Mouse (Mus musculus): Measurements from ENCODE around the gene Sec14l4.
"Not testable (repeated sequence)": the region's sequence is repeated elsewhere in the genome, so short reads cannot be mapped to it uniquely, and the experiment has no call there.

Sec14l4 gene

GRCm38 (mm10) chr11:4031126-4031941, at the start of gene Sec14l4:
Sec14l4 (plus strand) TSS chr11:4031462.
- no peak for DNase-seq (ENCODE audit: low spot score)

GRCm38 (mm10) chr11:3981536-3981935, 49.7 kb upstream of the Sec14l4 start:
- DNase-seq (ENCODE audit: low spot score), result no peak

DNA sequence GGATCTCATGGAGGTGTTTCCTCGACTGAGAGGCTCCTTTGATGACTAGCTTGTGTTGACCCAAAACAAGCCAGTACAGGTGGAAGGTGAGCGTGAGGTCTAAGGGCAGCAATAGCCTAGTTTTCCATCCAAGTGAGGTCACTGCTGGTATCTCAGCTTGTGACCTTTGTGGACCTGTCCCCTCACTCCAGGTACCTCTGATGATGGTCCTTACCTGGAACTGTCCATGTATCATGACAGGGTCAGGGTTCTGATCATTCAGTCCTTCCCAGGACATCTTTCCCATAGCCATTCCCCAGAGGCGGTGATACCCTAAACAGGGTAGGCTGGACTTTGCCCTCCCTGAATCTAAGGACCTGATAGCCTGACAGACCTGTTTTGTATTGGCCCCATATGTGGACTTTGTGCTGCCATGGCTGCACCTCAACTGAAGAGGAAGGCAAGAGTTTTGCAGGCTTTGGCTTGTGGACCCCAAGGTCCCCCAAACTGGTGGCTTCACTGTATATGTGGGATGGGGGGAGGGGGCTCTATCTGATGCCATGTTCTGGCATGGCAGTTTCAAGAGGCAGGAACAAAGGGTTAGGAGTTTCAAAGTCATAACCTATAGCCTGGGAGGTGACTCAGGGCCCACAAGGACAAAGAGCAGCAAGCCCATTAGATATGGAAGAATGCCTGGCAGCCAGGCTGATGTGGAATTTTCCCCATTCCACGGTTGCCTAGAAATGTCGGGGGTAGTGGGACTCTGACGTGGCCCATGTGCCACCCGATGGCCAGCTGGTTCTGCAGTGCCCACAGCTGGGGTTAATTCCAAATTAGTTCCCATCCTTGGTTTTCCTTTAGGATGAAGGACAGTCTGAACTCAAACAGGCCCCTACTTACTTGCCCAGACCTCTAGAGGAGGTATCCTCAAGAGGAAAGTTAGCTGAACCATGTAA, 48.7 kb upstream of the Sec14l4 start:
- DNase-seq (ENCODE audit: low spot score), result no peak

DNA sequence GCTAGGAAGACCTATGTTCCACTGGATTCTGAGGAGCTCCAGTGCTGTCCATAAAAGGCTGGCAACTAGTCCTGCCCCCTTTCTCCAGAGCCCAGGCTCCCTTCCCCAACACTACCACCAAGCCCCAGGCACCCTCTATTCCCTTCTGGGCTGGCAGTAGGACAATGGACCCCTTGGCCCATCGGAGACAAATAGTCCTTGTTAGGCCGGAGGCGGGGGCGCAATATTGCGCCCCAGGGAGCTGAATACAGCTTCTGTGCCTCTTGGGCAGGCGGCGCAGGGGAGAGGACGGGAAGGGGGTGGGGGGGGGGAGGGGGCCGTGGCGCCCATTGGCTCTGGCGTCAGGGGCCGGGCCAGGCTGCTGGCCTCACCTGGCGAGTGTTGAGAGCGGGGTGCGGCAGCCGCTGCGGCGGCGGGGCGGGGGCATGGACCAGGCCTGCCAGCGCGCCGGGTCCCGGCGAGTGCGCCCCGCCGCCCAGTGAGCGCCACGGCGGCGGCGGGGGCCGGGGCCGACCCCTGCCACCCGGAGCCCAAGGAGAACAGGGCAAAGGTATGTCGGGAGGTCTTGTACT, 47.9 kb upstream of the Sec14l4 start, which contains the start of gene Gal3st1:
TSS of gene Gal3st1 (plus strand) at position 346 of the 572 bp plus-strand sequence.
- DNase-seq (ENCODE audit: low spot score), result no peak

GRCm38 (mm10) chr11:3983863-3984745, 47.2 kb upstream of the Sec14l4 start:
- DNase-seq (ENCODE audit: low spot score), result no peak

DNA sequence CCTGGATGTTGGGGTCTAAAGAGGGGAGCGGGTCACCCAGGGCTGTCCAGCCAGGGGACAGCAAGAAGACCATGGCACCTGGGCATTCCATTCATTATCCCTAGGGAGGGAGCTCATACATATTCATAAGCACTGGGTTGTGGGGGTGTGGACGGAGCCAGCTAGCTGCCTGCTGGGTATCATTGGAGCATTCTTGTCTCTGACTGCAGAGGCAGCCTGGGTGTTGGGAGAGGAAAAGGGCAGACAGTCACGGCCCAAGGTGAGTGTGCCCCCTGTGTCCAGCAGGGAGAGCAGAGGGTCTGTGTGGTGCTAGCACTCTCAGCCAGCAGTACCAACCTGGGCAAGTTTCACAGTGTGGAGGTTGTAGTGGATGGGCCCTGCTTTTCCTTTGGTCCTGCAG, 41.5 kb upstream of the Sec14l4 start:
- no peak for DNase-seq (ENCODE audit: low spot score)

GRCm38 (mm10) chr11:3993132-3993531, 38.1 kb upstream of the Sec14l4 start:
- no peak for DNase-seq (ENCODE audit: low spot score)

DNA sequence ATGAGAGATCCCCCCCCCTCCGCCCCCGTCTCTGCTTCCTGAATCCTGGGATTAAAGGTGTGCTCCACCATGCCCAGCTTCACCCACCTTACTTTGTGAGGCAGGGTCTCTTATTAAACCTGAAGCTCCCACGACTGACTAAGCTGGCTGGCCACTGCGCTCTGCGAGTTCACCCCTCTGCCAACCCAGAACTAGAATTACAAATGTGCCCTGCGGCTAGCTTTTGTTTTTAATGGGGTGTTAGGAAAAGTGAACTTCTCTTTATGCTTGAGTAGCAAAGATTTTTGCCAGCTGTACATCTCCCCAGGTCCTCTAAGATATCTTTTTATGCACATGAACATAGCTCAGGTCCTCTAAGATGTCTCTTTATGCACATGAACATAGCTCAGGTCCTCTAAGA, 37.3 kb upstream of the Sec14l4 start:
- no peak for DNase-seq (ENCODE audit: low spot score)

GRCm38 (mm10) chr11:3995511-3995910, 35.8 kb upstream of the Sec14l4 start:
- no peak for DNase-seq (ENCODE audit: low spot score)

GRCm38 (mm10) chr11:3996840-3997239, 34.4 kb upstream of the Sec14l4 start:
- no peak for DNase-seq (ENCODE audit: low spot score)

DNA sequence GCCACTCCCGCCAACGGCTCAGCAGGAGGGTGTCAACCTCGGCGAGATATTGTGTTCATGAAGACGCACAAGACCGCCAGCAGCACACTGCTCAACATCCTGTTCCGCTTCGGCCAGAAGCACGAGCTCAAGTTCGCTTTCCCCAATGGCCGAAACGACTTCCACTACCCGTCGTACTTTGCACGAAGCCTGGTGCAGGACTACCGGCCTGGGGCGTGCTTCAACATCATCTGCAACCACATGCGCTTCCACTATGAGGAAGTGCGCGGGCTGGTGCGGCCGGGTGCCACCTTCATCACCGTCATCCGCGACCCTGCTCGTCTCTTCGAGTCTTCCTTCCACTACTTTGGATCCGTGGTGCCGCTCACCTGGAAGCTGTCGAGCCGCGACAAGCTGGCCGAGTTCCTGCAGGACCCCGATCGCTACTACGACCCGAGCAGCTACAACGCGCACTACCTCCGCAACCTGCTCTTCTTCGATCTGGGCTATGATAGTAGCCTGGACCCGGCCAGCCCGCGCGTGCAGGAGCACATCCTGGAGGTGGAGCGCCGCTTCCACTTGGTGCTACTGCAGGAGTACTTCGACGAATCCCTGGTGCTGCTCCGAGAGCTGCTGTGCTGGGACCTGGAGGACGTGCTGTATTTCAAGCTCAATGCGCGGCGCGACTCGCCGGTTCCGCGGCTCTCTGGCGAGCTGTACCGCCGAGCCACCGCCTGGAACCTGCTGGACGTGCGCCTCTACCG, 33.1 kb upstream of the Sec14l4 start:
- DNase-seq (ENCODE audit: low spot score), result no peak

- no peak for DNase-seq (ENCODE audit: low spot score)
Measured at GRCm38 (mm10) chr11:3999547-3999946, 31.7 kb upstream of the Sec14l4 start.

GRCm38 (mm10) chr11:4001603-4002002, 29.7 kb upstream of the Sec14l4 start:
- peak; percentile 43 for DNase-seq (ENCODE audit: low spot score)

DNA sequence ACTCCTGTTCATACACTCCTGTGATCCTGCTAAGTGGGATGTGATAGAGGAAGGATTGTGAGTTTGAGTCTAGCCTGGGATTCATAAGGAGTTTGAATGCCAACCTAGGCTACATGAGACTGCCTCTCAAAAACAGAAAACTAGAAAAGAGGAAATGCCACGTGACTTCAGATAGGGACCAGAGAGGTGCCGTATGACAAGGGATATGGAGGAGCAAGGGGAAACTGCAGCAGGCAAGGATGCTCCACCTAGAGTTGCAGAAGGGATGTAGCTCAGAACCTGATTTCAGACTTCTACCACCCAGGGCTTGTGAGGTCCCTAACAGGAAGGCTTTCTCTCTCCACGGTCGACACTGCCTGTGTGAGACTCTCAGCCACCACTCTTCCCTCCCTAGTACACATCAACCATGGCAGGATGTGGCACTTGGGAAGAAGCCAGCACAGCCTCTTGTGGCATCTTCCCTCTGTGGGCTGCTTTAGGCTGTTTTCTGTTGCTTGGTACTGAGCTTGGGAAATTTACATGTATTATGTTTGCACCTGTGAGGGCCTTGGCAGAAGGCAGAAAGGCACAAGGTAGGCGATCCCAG, 25.9 kb upstream of the Sec14l4 start:
- DNase-seq (ENCODE audit: low spot score), result no peak

DNA sequence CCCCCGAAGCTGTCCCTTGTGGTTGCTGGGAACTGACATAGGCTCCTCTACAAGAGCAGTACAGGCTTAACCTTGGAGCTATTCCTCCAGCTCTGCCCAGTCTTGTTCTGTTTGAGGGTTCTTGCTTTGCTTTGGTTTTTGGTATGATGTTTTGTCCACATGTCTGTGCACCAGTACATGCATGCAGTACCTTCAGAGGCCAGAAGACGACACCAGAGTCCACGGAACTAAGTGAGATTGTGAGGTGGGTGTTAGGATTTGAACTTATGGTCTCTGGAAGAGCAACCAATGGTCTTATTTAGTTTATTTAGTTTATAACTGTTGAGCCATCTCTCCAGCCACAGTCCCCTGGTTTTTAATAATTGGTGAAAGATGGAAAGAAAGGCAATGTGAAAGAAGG, 24.8 kb upstream of the Sec14l4 start:
- no peak for DNase-seq (ENCODE audit: low spot score)

GRCm38 (mm10) chr11:4012616-4013015, 18.6 kb upstream of the Sec14l4 start:
- DNase-seq (ENCODE audit: low spot score), result no peak

DNA sequence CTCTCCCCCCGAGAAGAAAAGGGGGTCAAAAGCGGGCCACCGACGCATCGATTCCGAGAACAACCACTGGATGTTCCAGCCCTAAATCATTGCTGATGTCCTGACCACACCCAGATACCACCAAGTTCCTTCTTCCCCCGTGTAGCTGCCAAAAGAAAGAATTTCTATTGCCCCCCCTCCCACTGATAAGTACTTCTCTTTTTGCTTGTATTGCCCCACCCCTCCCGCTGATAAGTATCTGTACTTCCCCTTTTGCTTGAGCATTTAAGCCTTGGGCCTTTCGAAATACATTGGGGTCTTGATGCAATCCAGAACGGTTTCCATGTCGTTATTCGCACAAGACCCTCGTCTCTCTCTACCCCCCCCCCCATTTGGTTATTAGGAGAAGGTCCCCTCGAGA, 15.5 kb upstream of the Sec14l4 start:
- DNase-seq (ENCODE audit: low spot score), result not testable (repeated sequence)

DNA sequence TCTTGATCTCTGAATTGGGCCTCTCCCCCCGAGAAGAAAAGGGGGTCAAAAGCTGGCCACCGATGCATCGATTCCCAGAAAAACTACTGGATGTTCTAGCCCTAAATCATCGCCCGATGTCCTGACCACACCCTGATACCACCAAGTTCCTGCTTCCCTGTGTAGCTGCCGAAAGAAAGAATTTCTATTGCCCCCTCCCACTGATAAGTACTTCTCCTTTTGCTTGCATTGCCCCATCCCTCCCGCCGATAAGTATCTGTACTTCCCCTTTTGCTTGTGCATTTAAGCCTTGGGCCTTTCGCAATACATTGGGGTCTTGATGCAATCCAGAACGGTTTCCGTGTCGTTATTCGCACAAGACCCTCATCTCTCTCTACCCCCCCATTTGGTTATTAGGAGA, 9.2 kb upstream of the Sec14l4 start:
- DNase-seq (ENCODE audit: low spot score), result not testable (repeated sequence)

- no peak for DNase-seq (ENCODE audit: low spot score)
Measured at GRCm38 (mm10) chr11:4023321-4023720, 7.9 kb upstream of the Sec14l4 start.

DNA sequence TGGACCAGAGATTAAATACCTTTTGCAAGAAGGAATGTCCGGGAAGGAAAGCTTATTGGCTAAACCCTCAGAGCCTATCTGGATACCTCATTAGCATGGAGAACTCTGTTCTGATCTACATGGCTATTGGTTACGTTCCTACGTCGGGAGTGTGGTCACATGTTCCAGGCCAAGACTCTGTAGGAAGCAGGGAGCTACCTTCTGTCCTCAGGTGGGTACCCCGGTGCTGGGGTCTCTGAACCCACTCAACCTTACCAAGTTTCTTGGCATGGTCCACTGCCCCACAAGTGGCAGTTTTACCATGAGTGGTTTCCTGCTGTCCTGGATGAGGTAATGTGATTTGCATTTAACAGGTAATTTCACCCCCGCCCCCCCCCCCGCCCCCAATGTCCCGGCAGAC, 4.2 kb upstream of the Sec14l4 start:
- no peak for DNase-seq (ENCODE audit: low spot score)

All from ovary, postnatal 14 days (tissue).